Mouse (Mus musculus) embryonic facial prominence, embryonic 13.5 days (tissue): ENCODE measurements at regions not wholly inside any gene's neighbourhood (a gene's known extent, or its start where the extent isn't known, plus 50 kb on each side); places are given as distances from the start of the nearest gene placed in this dataset.
A peak's percentile ranks its signal among the peaks of the same experiment; 100 is the strongest.

Source experiments
- ATAC-seq: fragments of 200-750 bp; cut with Nextera tagmentation; 2 replicates; pipeline ENCODE4 v1.8.0; 2017; ENCODE audit warnings: low read depth; ENCODE audit not compliant: insufficient number of reproducible peaks, insufficient read depth, low FRiP score, low TSS enrichment
- H3K27ac ChIP-seq: fragments of 300-500 bp; sonication (generic); 2 replicates; pipeline ENCODE4 v1.5.1; 2015; ENCODE audit warnings: moderate library complexity, mild to moderate bottlenecking, inconsistent platforms
- H3K27me3 ChIP-seq: fragments of 300-500 bp; sonication (generic); 2 replicates; pipeline ENCODE4 v1.6.1; 2015; ENCODE audit warnings: mild to moderate bottlenecking, inconsistent platforms
- H3K36me3 ChIP-seq: fragments of 300-500 bp; sonication (generic); 2 replicates; pipeline ENCODE4 v1.6.1; 2015; ENCODE audit warnings: mild to moderate bottlenecking, inconsistent platforms
- H3K4me1 ChIP-seq: fragments of 300-500 bp; sonication (generic); 2 replicates; pipeline ENCODE4 v1.6.1; 2015; ENCODE audit warnings: inconsistent platforms
- H3K4me2 ChIP-seq: fragments of 300-500 bp; sonication (generic); 2 replicates; pipeline ENCODE4 v1.6.1; 2015; ENCODE audit warnings: moderate library complexity, mild to moderate bottlenecking, inconsistent platforms
- H3K4me3 ChIP-seq: fragments of 300-500 bp; sonication (generic); 2 replicates; pipeline ENCODE4 v1.5.1; 2015; ENCODE audit warnings: mild to moderate bottlenecking, inconsistent platforms
- H3K9ac ChIP-seq: fragments of 300-500 bp; sonication (generic); 2 replicates; pipeline ENCODE4 v1.6.1; 2015; ENCODE audit warnings: mild to moderate bottlenecking, inconsistent platforms
- H3K9me3 ChIP-seq: fragments of 300-500 bp; sonication (generic); 2 replicates; pipeline ENCODE4 v1.6.1; 2016; ENCODE audit warnings: inconsistent platforms
- whole genome bisulfite sequencing: fragments of 180-500 bp; shearing (Covaris S2); methylation state at CpG from one replicate; pipeline ENCODE4 v1.1.7; 2015; ENCODE audit warnings: mixed read lengths; 5-methylcytosine and 5-hydroxymethylcytosine counted together

- Histone ChIP-seq H3K4me1 (no peaks in the 10 kb centered on the region), H3K9ac (no peak overlapping the region), H3K9me3 (no peaks in the 10 kb centered on the region), H3K27ac (no peak overlapping the region), H3K4me2 (no peak overlapping the region), H3K4me3 (no peak overlapping the region), H3K36me3 (no peaks in the 10 kb centered on the region), H3K27me3 (no peaks in the 10 kb centered on the region)
- no peak for ATAC-seq
- 82% methylated on average over 7 of the region's 7 CpGs for WGBS
These were observed 133.1 kb downstream of the Mreg start for GRCm38 (mm10) chr1:72078926-72079550.

DNA sequence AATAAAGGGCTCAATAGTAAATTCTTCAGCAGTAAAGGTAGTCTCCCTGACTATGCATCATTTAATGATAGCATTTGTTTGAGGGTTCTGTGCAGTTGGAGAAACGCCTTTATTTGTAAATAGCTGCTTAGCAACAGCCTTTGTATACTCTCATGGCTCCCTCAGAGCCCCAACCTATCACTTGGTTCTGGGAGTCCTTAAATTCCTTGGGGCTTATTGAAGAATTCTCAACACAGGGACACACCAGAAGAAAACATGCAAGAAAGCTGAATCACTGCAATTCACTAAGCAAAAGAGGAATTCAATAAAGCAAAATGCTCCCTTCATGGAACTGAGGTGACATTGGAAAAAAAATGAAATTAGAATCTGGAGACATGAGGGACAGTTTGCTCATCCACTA lies 135.8 kb downstream of the Mreg start:
- 43% methylated on average over 1 of the region's 1 CpGs for WGBS
- Histone ChIP-seq H3K9ac (no peak overlapping the region), H3K36me3 (no peaks in the 10 kb centered on the region), H3K9me3 (no peaks in the 10 kb centered on the region), H3K4me1 (no peaks in the 10 kb centered on the region), H3K27ac (no peak overlapping the region), H3K27me3 (no peaks in the 10 kb centered on the region), H3K4me3 (no peak overlapping the region), H3K4me2 (no peak overlapping the region)
- ATAC-seq, result no peak

DNA sequence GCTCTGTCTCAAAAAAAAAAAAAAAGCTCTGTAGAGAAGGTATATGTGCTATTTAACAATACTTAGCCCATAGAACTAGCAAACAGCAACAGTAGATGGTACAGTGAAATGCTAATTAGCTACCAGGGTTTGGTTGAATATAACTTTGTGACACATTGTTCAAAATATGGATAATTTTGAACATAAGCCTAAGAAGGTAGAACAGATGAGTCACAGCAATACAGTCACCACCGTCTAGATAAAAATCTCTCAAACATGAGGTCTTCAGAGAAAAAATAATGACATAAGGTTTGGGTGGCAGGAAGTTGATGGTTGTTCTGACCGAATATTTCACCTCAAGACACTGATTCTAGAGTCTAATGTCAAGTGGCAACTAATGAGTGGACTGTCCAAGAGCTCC lies 136.6 kb downstream of the Mreg start:
- H3K36me3 ChIP-seq, result no peaks in the 10 kb centered on the region
- H3K9me3 ChIP-seq, result no peaks in the 10 kb centered on the region
- H3K9ac ChIP-seq, result no peak overlapping the region
- ATAC-seq, result no peak
- no peaks in the 10 kb centered on the region for H3K27me3 ChIP-seq
- 79% methylated on average over 2 of the region's 2 CpGs for WGBS
- no peaks in the 10 kb centered on the region for H3K4me1 ChIP-seq
- no peak overlapping the region for H3K4me2 ChIP-seq
- no peak overlapping the region for H3K4me3 ChIP-seq
- H3K27ac ChIP-seq, result no peak overlapping the region

- H3K36me3 ChIP-seq, result no peaks in the 10 kb centered on the region
- H3K27me3 ChIP-seq, result no peaks in the 10 kb centered on the region
- H3K9me3 ChIP-seq, result no peaks in the 10 kb centered on the region
- no peak overlapping the region for H3K4me3 ChIP-seq
- 78% methylated on average over 4 of the region's 4 CpGs for WGBS
- no peak for ATAC-seq
- H3K9ac ChIP-seq, result no peak overlapping the region
- H3K27ac ChIP-seq, result no peak overlapping the region
- 0 out of 2 replicates have a peak, but pooled peaks cover 4% of the 10 kb centered on the region for H3K4me1 ChIP-seq
- no peak overlapping the region for H3K4me2 ChIP-seq
These were observed 138.9 kb downstream of the Mreg start for GRCm38 (mm10) chr1:72073245-72073644.

GRCm38 (mm10) chr1:72070489-72070888 lies 141.6 kb downstream of the Mreg start:
- Histone ChIP-seq H3K27ac (no peak overlapping the region), H3K27me3 (no peaks in the 10 kb centered on the region), H3K4me3 (no peak overlapping the region), H3K4me2 (no peak overlapping the region), H3K9me3 (no peaks in the 10 kb centered on the region), H3K4me1 (peaks cover 9% of the 10 kb centered on the region), H3K36me3 (no peaks in the 10 kb centered on the region), H3K9ac (no peak overlapping the region)
- WGBS, result 58% methylated on average over 5 of the region's 5 CpGs
- no peak for ATAC-seq

GRCm38 (mm10) chr1:72069056-72069455 lies 143.1 kb downstream of the Mreg start:
- no peak overlapping the region for H3K9ac ChIP-seq
- H3K4me1 ChIP-seq, result peaks cover 19% of the 10 kb centered on the region
- H3K9me3 ChIP-seq, result no peaks in the 10 kb centered on the region
- no peak overlapping the region for H3K27ac ChIP-seq
- no peak for ATAC-seq
- no peaks in the 10 kb centered on the region for H3K27me3 ChIP-seq
- WGBS, result 68% methylated on average over 4 of the region's 4 CpGs
- H3K4me2 ChIP-seq, result no peak overlapping the region
- no peak overlapping the region for H3K4me3 ChIP-seq
- no peaks in the 10 kb centered on the region for H3K36me3 ChIP-seq

GRCm38 (mm10) chr1:72065090-72065489 lies 147.0 kb downstream of the Mreg start:
- 51% methylated on average over 13 of the region's 13 CpGs for WGBS
- Histone ChIP-seq H3K36me3 (no peaks in the 10 kb centered on the region), H3K4me2 (peak overlapping the region; percentile 17; the same call in 1 of the 2 replicates), H3K27me3 (no peaks in the 10 kb centered on the region), H3K9ac (peak overlapping the region; percentile 3; the same call in 1 of the 2 replicates), H3K9me3 (no peaks in the 10 kb centered on the region), H3K4me1 (peaks cover 39% of the 10 kb centered on the region), H3K4me3 (no peak overlapping the region), H3K27ac (no peak overlapping the region)
- no peak for ATAC-seq

- peak; percentile 76 for ATAC-seq
These were observed 151.7 kb downstream of the Mreg start for GRCm38 (mm10) chr1:72060393-72060792.

GRCm38 (mm10) chr1:72058045-72058703 lies 153.9 kb downstream of the Mreg start:
- no peak overlapping the region for H3K4me2 ChIP-seq
- 71% methylated on average over 7 of the region's 7 CpGs for WGBS
- ATAC-seq, result no peak
- no peak overlapping the region for H3K4me3 ChIP-seq
- no peaks in the 10 kb centered on the region for H3K27me3 ChIP-seq
- H3K27ac ChIP-seq, result no peak overlapping the region
- peaks cover 27% of the 10 kb centered on the region for H3K4me1 ChIP-seq
- no peak overlapping the region for H3K9ac ChIP-seq
- H3K36me3 ChIP-seq, result no peaks in the 10 kb centered on the region
- H3K9me3 ChIP-seq, result no peaks in the 10 kb centered on the region

More at GRCm38 (mm10) chr1:72060393-72060792, 151.7 kb downstream of the Mreg start:
- H3K27ac ChIP-seq, result peak overlapping the region; percentile 92
- H3K9ac ChIP-seq, result no peak overlapping the region
- WGBS, result 13% methylated on average over 5 of the region's 5 CpGs
- no peaks in the 10 kb centered on the region for H3K27me3 ChIP-seq
- H3K4me3 ChIP-seq, result no peak overlapping the region
- H3K9me3 ChIP-seq, result no peaks in the 10 kb centered on the region
- no peaks in the 10 kb centered on the region for H3K36me3 ChIP-seq
- H3K4me2 ChIP-seq, result peak overlapping the region; percentile 28
- H3K4me1 ChIP-seq, result peaks cover 41% of the 10 kb centered on the region

- no peak for ATAC-seq
- 80% methylated on average over 1 of the region's 1 CpGs for WGBS
- H3K9me3 ChIP-seq, result no peaks in the 10 kb centered on the region
- no peak overlapping the region for H3K9ac ChIP-seq
- H3K4me2 ChIP-seq, result no peak overlapping the region
- peaks cover 32% of the 10 kb centered on the region for H3K4me1 ChIP-seq
- H3K4me3 ChIP-seq, result no peak overlapping the region
- H3K27me3 ChIP-seq, result no peaks in the 10 kb centered on the region
- no peaks in the 10 kb centered on the region for H3K36me3 ChIP-seq
- no peak overlapping the region for H3K27ac ChIP-seq
These were observed 157.6 kb downstream of the Mreg start for GRCm38 (mm10) chr1:72054541-72054940.

- Histone ChIP-seq H3K27me3 (no peaks in the 10 kb centered on the region), H3K4me2 (no peak overlapping the region), H3K9me3 (no peaks in the 10 kb centered on the region), H3K4me3 (no peak overlapping the region), H3K27ac (no peak overlapping the region), H3K36me3 (no peaks in the 10 kb centered on the region), H3K4me1 (peaks cover 25% of the 10 kb centered on the region), H3K9ac (no peak overlapping the region)
- ATAC-seq, result no peak
- WGBS, result 59% methylated on average over 3 of the region's 3 CpGs
These were observed 161.2 kb downstream of the Mreg start for GRCm38 (mm10) chr1:72050858-72051257.

DNA sequence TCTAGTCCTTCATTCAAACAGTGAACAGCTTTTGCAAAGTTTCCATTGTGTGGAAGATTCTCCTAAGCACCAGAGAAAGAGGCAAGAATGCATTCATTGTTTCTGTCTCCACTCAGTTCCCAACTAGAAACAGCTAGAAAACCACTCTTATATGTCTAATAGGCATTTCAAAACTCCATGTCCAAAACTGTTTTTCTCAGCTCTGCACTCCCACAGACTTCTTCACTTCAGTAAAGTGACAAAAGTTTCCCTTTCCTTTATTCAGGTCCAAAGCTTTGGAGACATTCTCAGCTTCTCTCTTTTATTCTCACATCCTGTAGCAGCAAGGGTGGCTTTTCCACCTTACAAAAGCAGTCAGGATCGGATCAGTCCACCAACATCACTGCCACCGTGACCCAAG lies 166.0 kb downstream of the Mreg start:
- Histone ChIP-seq H3K27me3 (no peaks in the 10 kb centered on the region), H3K36me3 (no peaks in the 10 kb centered on the region), H3K4me3 (no peak overlapping the region), H3K4me2 (no peak overlapping the region), H3K4me1 (peaks cover 6% of the 10 kb centered on the region; the same call in 1 of the 2 replicates), H3K9me3 (no peaks in the 10 kb centered on the region), H3K27ac (no peak overlapping the region), H3K9ac (no peak overlapping the region)
- no peak for ATAC-seq
- WGBS, result 63% methylated on average over 2 of the region's 2 CpGs
